Mouse (Mus musculus) neural tube, embryonic 15.5 days (tissue): Measurements from ENCODE around the gene Zfp426. TPM values are rescaled to one million over a fixed set of nuclear protein-coding genes. Genes with fewer than 3 reads are reported as not detected.

Source experiments
- ATAC-seq: fragments of 200-750 bp; cut with Nextera tagmentation; 2 replicates; pipeline ENCODE4 v1.8.0; 2017; ENCODE audit warnings: mild to moderate bottlenecking, moderate TSS enrichment, moderate library complexity; ENCODE audit not compliant: low FRiP score
- H3K27ac ChIP-seq: fragments of 300-500 bp; sonication (generic); replicated peaks from 2 replicates; pipeline ENCODE4 v1.5.1; 2015; ENCODE audit warnings: mild to moderate bottlenecking, inconsistent platforms
- H3K27me3 ChIP-seq: fragments of 300-500 bp; sonication (generic); replicated peaks from 2 replicates; pipeline ENCODE4 v1.6.1; 2015; ENCODE audit warnings: inconsistent platforms
- H3K36me3 ChIP-seq: fragments of 300-500 bp; sonication (generic); 2 replicates; pipeline ENCODE4 v1.6.1; 2015; ENCODE audit warnings: inconsistent platforms
- H3K4me1 ChIP-seq: fragments of 300-500 bp; sonication (generic); 2 replicates; pipeline ENCODE4 v1.6.1; 2015; ENCODE audit warnings: inconsistent platforms
- H3K4me2 ChIP-seq: fragments of 300-500 bp; sonication (generic); 2 replicates; pipeline ENCODE4 v1.6.1; 2015; ENCODE audit warnings: inconsistent platforms, mild to moderate bottlenecking, moderate library complexity
- H3K4me3 ChIP-seq: fragments of 300-500 bp; sonication (generic); replicated peaks from 2 replicates; pipeline ENCODE4 v1.5.1; 2015; ENCODE audit warnings: mild to moderate bottlenecking, inconsistent platforms
- H3K9ac ChIP-seq: fragments of 300-500 bp; sonication (generic); replicated peaks from 2 replicates; pipeline ENCODE4 v1.6.1; 2015; ENCODE audit warnings: mild to moderate bottlenecking, inconsistent platforms
- H3K9me3 ChIP-seq: fragments of 300-500 bp; sonication (generic); replicated peaks from 2 replicates; pipeline ENCODE4 v1.6.1; 2016; ENCODE audit warnings: inconsistent platforms
- WGBS: fragments of 180-500 bp; shearing (Covaris S2); methylation state at CpG from one replicate; pipeline ENCODE4 v1.1.7; 2015; ENCODE audit warnings: mixed read lengths; 5-methylcytosine and 5-hydroxymethylcytosine counted together
- polyA plus RNA-seq: library from polyadenylated mRNA; unstranded; fragments of >200 nt; fragmentation: Nextera tagmentation; extraction: Ambion mirVana; gene quantifications from 2 replicates; pipeline ENCODE4 v1.2.1, GENCODE M21; 2015

The Zfp426 gene
- polyA plus RNA-seq, 1 experiment from 2014 or later, result 32.7 TPM

DNA sequence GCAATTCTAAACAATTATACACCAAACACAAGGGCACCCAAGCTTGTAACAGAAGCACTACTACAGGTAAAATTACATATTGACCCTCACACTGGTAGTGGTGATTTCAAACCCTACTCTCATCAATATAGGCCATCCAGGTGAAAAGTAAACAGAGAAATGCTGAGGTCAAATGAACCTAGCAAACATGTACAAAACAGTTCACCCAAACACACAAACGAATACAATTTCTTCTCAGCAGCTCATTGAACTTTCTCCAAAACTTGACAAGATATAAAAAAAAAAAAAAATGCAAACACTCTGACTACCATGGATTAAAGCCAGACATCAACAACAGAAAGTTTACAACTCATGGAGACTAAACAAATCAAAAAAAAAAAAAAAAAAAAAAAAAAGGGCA lies 41.1 kb downstream of the Zfp426 start:
- Histone ChIP-seq H3K27ac (no peak overlapping the region), H3K4me1 (peaks cover 3% of the 10 kb centered on the region; the same call in 1 of the 2 replicates), H3K36me3 (peaks cover 37% of the 10 kb centered on the region), H3K9me3 (no peaks in the 10 kb centered on the region), H3K9ac (no peak overlapping the region), H3K4me2 (no peak overlapping the region), H3K4me3 (no peak overlapping the region), H3K27me3 (no peaks in the 10 kb centered on the region)
- ATAC-seq, result no peak
- 100% methylated on average over 1 of the region's 1 CpGs for WGBS

DNA sequence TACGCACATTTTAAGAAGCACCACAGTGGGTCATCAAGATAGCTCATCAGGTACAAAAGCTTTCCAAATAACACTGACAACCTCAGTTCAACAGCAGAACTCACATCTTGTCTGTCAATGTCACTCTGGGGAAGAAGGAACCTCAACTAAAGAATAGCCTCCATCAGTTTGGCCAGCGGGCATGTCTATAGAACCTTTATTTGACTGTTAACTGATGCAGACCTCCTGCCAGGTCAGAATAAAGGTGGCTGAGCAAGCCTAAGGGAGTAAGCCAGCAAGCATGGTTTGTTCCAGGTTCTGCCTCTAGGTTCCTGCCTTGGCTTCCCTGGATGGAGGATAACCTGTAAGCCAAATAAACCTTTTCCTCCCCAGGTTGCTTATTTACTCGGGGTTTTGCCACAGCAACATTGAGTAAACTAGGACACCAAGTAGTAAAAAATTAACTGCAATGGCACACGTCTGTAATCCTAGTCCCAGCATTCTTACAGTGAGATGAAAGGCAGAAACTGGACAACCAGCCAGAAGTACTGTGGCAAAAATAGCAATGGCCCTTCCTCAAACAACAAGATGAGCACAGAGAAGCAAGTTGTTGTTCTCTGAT lies 49.3 kb downstream of the Zfp426 start:
- Histone ChIP-seq H3K36me3 (peaks cover 64% of the 10 kb centered on the region), H3K4me2 (no peak overlapping the region), H3K27me3 (no peaks in the 10 kb centered on the region), H3K4me3 (no peak overlapping the region), H3K9me3 (no peaks in the 10 kb centered on the region; the same call in 1 of the 2 replicates), H3K4me1 (no peaks in the 10 kb centered on the region), H3K27ac (no peak overlapping the region), H3K9ac (no peak overlapping the region)
- WGBS, result 89% methylated on average over 4 of the region's 4 CpGs
- no peak for ATAC-seq

DNA sequence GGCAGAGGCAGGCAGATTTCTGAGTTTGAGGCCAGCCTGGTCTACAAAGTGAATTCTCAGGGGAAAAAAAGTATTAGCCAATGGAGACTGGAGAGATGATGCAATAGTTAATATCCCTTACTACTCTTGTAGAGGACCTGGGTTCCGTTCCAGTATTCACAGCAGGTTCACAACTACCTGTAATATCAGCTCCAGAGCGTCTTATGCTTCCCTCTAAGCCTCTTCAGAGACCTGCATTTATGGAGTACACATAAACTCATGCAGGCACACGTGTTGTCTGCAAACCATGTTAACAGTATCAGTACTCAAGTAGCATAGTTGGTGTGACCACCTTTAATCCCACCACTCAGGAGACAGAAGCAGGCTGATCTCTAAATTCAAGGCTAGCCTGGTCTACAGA lies 62.5 kb downstream of the Zfp426 start:
- no peak overlapping the region for H3K4me2 ChIP-seq
- H3K27me3 ChIP-seq, result no peaks in the 10 kb centered on the region
- 83% methylated on average over 3 of the region's 3 CpGs for WGBS
- H3K4me3 ChIP-seq, result no peak overlapping the region
- no peaks in the 10 kb centered on the region for H3K4me1 ChIP-seq
- no peak overlapping the region for H3K27ac ChIP-seq
- no peak overlapping the region for H3K9ac ChIP-seq
- H3K9me3 ChIP-seq, result no peaks in the 10 kb centered on the region
- ATAC-seq, result no peak
- peaks cover 5% of the 10 kb centered on the region for H3K36me3 ChIP-seq

Other genes starting within 250 kb of the Zfp426 start
- gene Olfr39, start 210.4 kb downstream of the Zfp426 start, polyA plus RNA-seq, result not detected in 2 replicates
- gene Olfr873, start 194.2 kb downstream of the Zfp426 start, polyA plus RNA-seq, result not detected in 2 replicates
- 0.09 TPM in 1 of 2 replicates, not detected in the other for gene Olfr18, start 156.7 kb downstream of the Zfp426 start, polyA plus RNA-seq
- 33.5 and 37.9 TPM in 2 replicates for gene Zfp560, start 107.6 kb downstream of the Zfp426 start, polyA plus RNA-seq
- 12.1 and 13.6 TPM in 2 replicates for gene Zfp26, start 32.6 kb downstream of the Zfp426 start, polyA plus RNA-seq
- 82.9 and 91.7 TPM in 2 replicates for gene Zfp266, start 28.7 kb upstream of the Zfp426 start, polyA plus RNA-seq
- gene Zfp846, start 88.5 kb upstream of the Zfp426 start, polyA plus RNA-seq, result 38.6 and 44.8 TPM in 2 replicates
- gene Ubl5, start 150.1 kb upstream of the Zfp426 start, polyA plus RNA-seq, result 463 and 500 TPM in 2 replicates
- 13.0 and 20.6 TPM in 2 replicates for gene Fbxl12, start 152.0 kb upstream of the Zfp426 start, polyA plus RNA-seq
- 69.6 and 71.6 TPM in 2 replicates for gene Pin1, start 159.3 kb upstream of the Zfp426 start, polyA plus RNA-seq